Mouse (Mus musculus) megakaryocyte, embryonic 14.5 days (primary cell): Measurements from ENCODE around the gene Gm48551. TPM values are rescaled to one million over a fixed set of nuclear protein-coding genes. Genes with fewer than 3 reads are reported as not detected.
A peak's percentile ranks its signal among the peaks of the same experiment; 100 is the strongest.

Source experiments
- H3K27me3 ChIP-seq: replicated peaks from 2 replicates; pipeline ENCODE3; 2012; ENCODE audit warnings: inconsistent platforms
- H3K36me3 ChIP-seq: replicated peaks from 2 replicates; pipeline ENCODE3; 2012; ENCODE audit warnings: low read length, inconsistent platforms, mixed read lengths
- H3K4me1 ChIP-seq: 2 replicates; pipeline ENCODE4 v1.6.1; 2012; ENCODE audit warnings: inconsistent platforms
- H3K4me3 ChIP-seq: replicated peaks from 2 replicates; pipeline ENCODE3; 2012; ENCODE audit warnings: moderate library complexity, mild to moderate bottlenecking, inconsistent platforms
- H3K9me3 ChIP-seq: 2 replicates; pipeline ENCODE4 v1.6.1; 2012; ENCODE audit warnings: inconsistent platforms
- FLI1 ChIP-seq: IDR thresholded peaks from 2 replicates; pipeline ENCODE4 v1.6.1; 2012; ENCODE audit warnings: low read length, inconsistent platforms, mixed read lengths
- GATA1 ChIP-seq: IDR thresholded peaks from 3 replicates; pipeline ENCODE4 v1.6.1; 2012; ENCODE audit warnings: mixed read lengths, low read length, inconsistent platforms, borderline replicate concordance
- polyA plus RNA-seq: library from polyadenylated mRNA; stranded (reverse); fragments of >175 nt; gene quantifications from 2 replicates; pipeline ENCODE4 v1.2.3, GENCODE M21; 2012; ENCODE audit warnings: low replicate concordance; ENCODE audit not compliant: insufficient read depth

The Gm48551 gene
- polyA plus RNA-seq, 1 experiment: 0.89 TPM

DNA sequence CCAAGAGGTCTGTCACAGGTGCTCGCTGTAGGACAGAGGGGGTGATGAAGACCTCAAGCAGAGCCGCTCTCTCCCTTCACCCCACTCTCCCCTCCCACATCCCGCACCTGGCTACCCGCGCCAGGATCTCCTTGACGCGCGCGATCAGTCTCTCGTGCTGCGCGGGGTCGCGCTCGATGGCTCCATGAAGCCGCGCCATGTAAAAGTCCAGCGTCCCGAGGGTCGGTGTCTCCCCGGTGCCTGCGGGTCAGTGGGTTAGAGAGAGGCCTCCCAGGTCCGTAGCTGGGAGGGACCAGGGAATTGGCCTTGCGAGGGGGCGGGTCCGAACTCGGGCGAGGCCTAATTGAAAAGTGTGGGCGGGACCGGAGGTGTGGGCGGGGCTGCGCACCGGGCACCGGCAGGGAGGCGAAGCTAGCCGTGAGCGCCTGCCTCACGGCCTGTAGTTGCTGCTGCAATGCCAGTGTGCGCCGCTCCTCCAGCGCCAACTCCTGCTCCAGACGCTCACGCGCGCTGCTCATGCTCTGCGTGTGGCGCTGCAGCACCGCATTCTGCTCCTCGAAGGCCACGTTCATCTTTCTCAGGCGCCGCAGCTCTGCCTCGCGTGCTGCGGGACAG is 37.7 kb upstream of the Gm48551 start:
- H3K4me1 ChIP-seq: peaks cover 86% of the 10 kb centered on the region
- H3K27me3 ChIP-seq: peaks cover 12% of the 10 kb centered on the region

GRCm38 (mm10) chr10:81349146-81349545 is 35.1 kb upstream of the Gm48551 start:
- H3K4me1 ChIP-seq: peaks cover 73% of the 10 kb centered on the region
- peak overlapping the region; percentile 99 for H3K4me3 ChIP-seq
- peaks cover 39% of the 10 kb centered on the region for H3K36me3 ChIP-seq
- TF ChIP-seq GATA1 (no peak), FLI1 (no peak)
- H3K27me3 ChIP-seq: no peaks in the 10 kb centered on the region
- no peaks in the 10 kb centered on the region for H3K9me3 ChIP-seq

More for the DNA sequence above, 37.7 kb upstream of the Gm48551 start:
- Histone ChIP-seq H3K36me3 (peaks cover 39% of the 10 kb centered on the region), H3K9me3 (no peaks in the 10 kb centered on the region), H3K4me3 (peak overlapping the region; percentile 85)
- TF ChIP-seq FLI1 (no peak), GATA1 (no peak)

GRCm38 (mm10) chr10:81349961-81350350 is 34.3 kb upstream of the Gm48551 start:
- Histone ChIP-seq H3K36me3 (peaks cover 39% of the 10 kb centered on the region), H3K27me3 (no peaks in the 10 kb centered on the region), H3K9me3 (no peaks in the 10 kb centered on the region), H3K4me3 (peak overlapping the region; percentile 99), H3K4me1 (peaks cover 74% of the 10 kb centered on the region)
- TF ChIP-seq FLI1 (no peak), GATA1 (no peak)

DNA sequence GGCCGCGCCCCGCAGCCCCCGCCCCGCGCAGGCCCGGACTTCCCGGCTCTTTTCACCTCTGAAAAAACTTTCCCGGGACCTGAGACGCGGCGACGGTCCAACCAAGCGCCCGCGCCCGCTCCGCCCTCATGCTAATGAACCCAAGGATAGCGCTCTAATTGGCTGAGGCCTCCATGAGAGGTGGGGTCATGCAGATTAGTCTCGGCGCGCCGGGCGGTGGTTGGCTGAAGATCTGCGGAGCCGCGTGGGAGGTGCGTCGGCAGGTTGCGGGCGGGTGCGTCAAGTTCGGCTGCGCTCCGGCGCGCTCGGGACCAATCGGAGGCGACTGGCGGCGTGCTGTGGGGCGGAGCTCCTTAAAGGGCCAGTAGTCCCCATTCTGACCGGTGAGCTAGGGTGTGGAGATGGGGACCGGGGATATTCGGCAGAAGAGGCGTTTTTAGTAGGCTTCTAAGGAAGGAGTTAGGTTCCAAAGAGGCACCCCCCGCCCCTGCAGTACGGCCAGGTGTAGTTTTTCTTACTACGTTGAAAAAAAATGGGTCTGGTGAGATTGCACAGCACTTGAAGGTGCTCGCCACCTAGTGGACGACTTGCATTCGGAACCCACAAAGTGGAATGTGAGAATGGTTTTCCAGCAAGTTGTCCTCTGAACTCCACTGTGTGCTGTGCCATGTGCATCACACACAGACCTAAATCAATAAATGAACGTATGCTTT is 33.8 kb upstream of the Gm48551 start, which contains the start of gene Hmg20b:
Hmg20b (minus strand) TSS at position 130 of the 713 bp plus-strand sequence.
- no peak for TF ChIP-seq FLI1
- TF ChIP-seq GATA1: no peak
- H3K4me1 ChIP-seq: peaks cover 73% of the 10 kb centered on the region
- H3K4me3 ChIP-seq: peak within 1 kb of the TSS; percentile 99
- no peaks in the 10 kb centered on the region for H3K9me3 ChIP-seq
- peaks cover 35% of the 10 kb centered on the region for H3K36me3 ChIP-seq
- H3K27me3 ChIP-seq: no peaks in the 10 kb centered on the region

DNA sequence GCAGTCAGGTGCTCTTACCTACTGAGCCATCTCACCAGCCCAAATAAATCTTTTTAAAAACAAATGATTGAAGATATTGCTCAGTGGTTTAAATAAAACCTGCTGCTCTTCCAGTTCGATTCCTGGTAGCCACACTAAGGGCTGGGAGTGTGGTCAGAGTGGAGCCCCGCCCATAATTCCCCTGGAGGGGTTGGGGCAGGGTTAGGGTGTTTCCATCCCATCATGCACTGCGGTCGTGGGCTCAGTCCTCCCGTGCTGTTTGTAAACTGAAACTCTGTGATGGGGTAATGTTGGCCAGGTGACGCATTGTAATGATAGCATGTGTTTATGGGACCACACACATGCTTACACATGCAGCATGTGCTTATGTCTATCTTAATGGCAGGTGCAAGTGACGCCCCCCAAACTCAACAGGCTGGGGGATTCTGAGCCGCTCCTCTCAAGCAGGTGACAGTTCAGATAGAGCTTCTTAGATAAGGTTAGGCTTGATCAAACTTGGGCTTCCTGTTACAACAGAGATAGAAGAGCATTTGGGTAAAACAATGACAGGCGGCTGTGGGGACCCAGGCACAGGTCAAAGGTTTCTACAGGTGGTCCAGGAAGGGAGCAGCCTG is 32.5 kb upstream of the Gm48551 start:
- Histone ChIP-seq H3K36me3 (peaks cover 22% of the 10 kb centered on the region), H3K27me3 (no peaks in the 10 kb centered on the region), H3K9me3 (no peaks in the 10 kb centered on the region), H3K4me1 (peaks cover 73% of the 10 kb centered on the region), H3K4me3 (peak overlapping the region; percentile 81)
- no peak for TF ChIP-seq GATA1
- no peak for TF ChIP-seq FLI1

- no peak for TF ChIP-seq FLI1
- TF ChIP-seq GATA1: no peak
- no peak overlapping the region for H3K4me3 ChIP-seq
- H3K4me1 ChIP-seq: peaks cover 73% of the 10 kb centered on the region
Observed at GRCm38 (mm10) chr10:81354738-81355477, 29.4 kb upstream of the Gm48551 start.

DNA sequence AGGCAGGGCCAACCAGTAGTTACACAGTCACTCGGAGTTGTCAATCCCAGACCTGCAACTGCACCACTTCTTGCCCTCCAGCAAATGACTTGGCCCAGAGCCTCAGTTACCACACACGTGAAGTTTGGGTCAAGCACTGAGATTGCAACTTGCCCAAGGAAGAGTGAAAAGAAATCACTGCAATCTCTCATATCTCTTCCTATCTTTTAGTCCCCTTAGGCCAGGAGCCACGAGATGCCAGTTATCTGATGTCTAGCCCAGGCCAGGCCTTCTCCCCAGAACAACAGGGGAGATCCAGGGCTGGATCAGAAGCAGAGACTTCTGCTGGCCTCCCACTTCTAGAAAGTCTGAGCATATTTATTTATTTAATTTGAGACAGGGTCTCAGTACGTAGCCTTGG is 28.7 kb upstream of the Gm48551 start:
- Histone ChIP-seq H3K4me3 (no peak overlapping the region), H3K4me1 (peaks cover 76% of the 10 kb centered on the region), H3K9me3 (no peaks in the 10 kb centered on the region), H3K27me3 (no peaks in the 10 kb centered on the region), H3K36me3 (peaks cover 17% of the 10 kb centered on the region)
- TF ChIP-seq GATA1: no peak
- TF ChIP-seq FLI1: no peak

More at GRCm38 (mm10) chr10:81354738-81355477, 29.4 kb upstream of the Gm48551 start:
- no peaks in the 10 kb centered on the region for H3K27me3 ChIP-seq
- no peaks in the 10 kb centered on the region for H3K9me3 ChIP-seq
- peaks cover 11% of the 10 kb centered on the region for H3K36me3 ChIP-seq

GRCm38 (mm10) chr10:81356352-81356990 is 27.8 kb upstream of the Gm48551 start:
- no peak for TF ChIP-seq GATA1
- no peaks in the 10 kb centered on the region for H3K27me3 ChIP-seq
- H3K36me3 ChIP-seq: peaks cover 27% of the 10 kb centered on the region
- H3K4me3 ChIP-seq: peak overlapping the region; percentile 100
- H3K9me3 ChIP-seq: no peaks in the 10 kb centered on the region
- peaks cover 78% of the 10 kb centered on the region for H3K4me1 ChIP-seq

DNA sequence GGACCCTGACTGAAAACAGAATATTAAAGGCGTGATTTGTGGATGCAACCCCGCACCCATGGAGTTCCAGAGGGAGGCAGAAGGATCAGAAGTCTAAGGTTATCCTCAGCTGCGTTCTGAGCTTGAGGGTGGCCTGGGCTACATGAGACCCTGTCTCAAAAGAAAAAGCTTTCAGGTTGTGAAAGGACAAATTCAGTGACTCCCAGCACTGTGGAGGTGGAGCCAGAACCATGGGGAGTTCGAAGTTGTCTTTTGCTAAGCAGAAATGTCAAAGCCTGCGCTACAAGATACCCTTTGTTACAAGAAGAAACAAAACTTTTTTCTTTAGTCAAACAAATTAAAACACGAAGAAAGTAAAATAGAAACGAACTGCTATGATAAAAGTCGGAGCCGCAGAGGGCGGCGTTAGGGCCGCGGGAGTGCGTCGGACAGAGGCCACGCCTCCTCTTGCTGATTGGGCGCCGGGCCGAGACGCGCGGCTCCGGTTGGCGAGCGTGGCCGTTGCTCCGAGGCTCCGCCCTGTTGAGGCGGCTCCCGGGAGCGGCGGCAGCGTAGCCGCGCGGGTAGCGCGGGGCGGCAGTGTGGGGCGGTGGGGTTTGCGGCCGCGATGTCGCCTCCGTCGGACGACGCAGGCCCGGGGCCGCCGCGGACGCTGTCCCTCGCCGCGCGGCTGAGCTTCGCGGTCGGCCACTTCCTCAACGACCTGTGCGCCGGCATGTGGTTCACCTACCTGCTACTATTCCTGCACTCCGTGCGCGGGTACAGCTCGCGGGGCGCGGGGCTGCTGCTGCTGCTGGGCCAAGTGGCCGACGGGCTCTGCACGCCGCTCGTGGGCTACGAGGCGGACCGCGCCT is 27.0 kb upstream of the Gm48551 start, which contains the start of gene Mfsd12:
Mfsd12 (plus strand) TSS at position 501 of the 854 bp plus-strand sequence.
- peaks cover 78% of the 10 kb centered on the region for H3K4me1 ChIP-seq
- peak within 1 kb of the TSS; percentile 100 for H3K4me3 ChIP-seq
- H3K9me3 ChIP-seq: no peaks in the 10 kb centered on the region
- H3K36me3 ChIP-seq: peaks cover 34% of the 10 kb centered on the region
- TF ChIP-seq FLI1 (no peak), GATA1 (no peak)
- no peaks in the 10 kb centered on the region for H3K27me3 ChIP-seq
